Mouse (Mus musculus) heart, adult 11 months (tissue): ENCODE measurements around the gene Dennd4c.
"Not testable (repeated sequence)": the region's sequence is repeated elsewhere in the genome, so short reads cannot be mapped to it uniquely, and the experiment has no call there.

Experiments used
- DNase-seq: peaks from one replicate; pipeline ENCODE4 v3.0.0; 2022

Dennd4c gene

GRCm38 (mm10) chr4:86810604-86811003 lies 62.2 kb downstream of the Dennd4c start:
- peak; percentile 87 for DNase-seq

DNA sequence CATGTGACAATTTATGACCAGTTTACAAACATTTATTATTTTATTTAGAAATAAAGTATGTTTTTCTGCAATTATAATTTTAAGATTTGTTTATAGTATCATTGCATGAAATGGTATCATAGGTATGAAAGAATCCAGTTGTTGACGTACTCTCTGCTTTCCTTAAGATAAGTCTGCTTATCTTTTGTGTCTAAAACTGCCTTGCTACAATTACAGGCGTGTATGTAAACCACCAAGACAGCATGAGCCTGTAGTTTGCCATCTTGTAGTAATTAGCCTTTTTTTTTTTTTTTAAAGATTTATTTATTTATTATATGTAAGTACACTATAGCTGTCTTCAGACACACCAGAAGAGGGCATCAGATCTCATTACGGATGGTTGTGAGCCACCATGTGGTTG lies 66.5 kb downstream of the Dennd4c start:
- no peak for DNase-seq

DNA sequence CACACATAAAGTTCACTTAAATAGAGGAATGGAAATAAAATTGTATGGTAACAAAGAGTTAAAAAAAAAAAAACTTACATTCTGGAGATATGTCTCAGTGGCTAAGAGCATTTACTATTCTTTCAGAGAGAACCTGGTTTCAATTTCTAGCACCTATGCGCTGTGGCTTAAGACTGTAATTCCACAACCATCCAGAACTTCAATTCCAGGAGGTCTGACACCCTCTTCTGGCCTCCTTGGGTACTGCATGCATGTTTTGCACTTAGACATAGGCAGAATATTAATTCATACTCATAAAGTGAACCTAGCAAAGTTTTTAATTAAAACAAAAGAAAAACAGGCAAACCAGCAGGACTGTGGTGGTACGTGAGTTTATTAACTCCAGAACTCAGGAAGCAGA lies 74.8 kb downstream of the Dennd4c start:
- DNase-seq = no peak

GRCm38 (mm10) chr4:86825143-86825542 lies 76.8 kb downstream of the Dennd4c start:
- DNase-seq = no peak

GRCm38 (mm10) chr4:86831896-86832295 lies 83.5 kb downstream of the Dennd4c start:
- no peak for DNase-seq

GRCm38 (mm10) chr4:86841141-86841540 lies 92.8 kb downstream of the Dennd4c start:
- not testable (repeated sequence) for DNase-seq

- DNase-seq = peak; percentile 92
These were observed 97.0 kb downstream of the Dennd4c start for GRCm38 (mm10) chr4:86845384-86845783.

DNA sequence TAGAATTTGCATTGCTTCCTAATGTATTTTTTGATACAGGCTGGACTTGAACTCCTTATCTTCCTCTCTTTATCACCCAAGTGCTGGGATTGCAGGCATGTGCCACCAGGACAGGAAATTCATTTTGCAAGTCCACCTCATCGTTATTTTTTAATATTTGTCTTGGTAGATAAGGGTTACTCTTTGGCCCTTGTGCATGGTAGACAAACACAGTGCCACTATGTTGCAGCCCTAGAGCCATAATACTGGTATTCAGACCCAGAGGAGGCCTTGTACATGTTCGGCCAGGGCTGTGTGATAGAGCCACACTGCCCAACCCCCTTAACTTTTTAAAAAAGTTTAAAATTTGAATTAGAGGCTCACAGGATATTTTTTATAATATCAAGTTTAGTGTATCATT lies 98.9 kb downstream of the Dennd4c start:
- DNase-seq = no peak

GRCm38 (mm10) chr4:86851331-86851730 lies 103.0 kb downstream of the Dennd4c start:
- DNase-seq = no peak

- DNase-seq = no peak
These were observed 103.7 kb downstream of the Dennd4c start for GRCm38 (mm10) chr4:86852018-86852417.

GRCm38 (mm10) chr4:86852813-86853590 lies 104.6 kb downstream of the Dennd4c start:
- DNase-seq = no peak

DNA sequence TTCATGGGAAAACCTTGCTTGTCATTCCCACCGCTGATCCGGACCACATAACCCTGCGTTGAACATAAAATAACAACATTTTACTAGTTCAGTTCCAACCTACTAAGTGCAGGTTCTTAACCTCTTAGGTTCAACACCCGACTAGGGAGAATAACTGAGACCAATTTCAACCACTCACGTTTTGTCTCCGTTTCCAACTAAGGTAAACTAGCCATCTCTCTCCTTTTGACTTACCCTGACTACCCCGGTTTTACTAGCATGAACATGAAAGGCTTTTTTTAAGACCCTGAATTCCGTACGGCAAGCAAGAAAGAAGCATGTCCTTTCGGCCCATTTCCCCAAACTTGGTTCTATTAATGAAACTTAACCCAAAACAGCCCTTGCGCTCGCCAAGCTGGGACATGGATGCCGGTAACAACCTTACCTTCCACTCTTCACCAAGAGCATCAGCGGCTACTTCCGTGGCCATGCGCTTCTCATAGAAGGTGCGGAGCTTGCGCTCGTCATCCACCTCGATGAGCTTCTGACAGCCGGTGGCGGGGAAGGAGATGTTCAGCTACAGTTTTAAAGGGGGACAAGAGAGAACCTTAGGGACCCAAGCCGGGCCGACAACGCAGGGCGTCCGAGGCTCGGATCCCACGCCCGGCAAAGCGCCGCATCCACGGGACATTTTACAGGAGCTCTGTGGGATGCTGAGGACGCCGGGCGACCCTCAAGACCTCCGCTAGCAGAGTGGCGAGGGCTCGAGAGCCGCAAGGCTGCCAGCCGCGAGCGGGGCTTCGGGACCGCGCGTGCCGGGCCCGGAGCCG lies 108.2 kb downstream of the Dennd4c start:
- no peak for DNase-seq

DNA sequence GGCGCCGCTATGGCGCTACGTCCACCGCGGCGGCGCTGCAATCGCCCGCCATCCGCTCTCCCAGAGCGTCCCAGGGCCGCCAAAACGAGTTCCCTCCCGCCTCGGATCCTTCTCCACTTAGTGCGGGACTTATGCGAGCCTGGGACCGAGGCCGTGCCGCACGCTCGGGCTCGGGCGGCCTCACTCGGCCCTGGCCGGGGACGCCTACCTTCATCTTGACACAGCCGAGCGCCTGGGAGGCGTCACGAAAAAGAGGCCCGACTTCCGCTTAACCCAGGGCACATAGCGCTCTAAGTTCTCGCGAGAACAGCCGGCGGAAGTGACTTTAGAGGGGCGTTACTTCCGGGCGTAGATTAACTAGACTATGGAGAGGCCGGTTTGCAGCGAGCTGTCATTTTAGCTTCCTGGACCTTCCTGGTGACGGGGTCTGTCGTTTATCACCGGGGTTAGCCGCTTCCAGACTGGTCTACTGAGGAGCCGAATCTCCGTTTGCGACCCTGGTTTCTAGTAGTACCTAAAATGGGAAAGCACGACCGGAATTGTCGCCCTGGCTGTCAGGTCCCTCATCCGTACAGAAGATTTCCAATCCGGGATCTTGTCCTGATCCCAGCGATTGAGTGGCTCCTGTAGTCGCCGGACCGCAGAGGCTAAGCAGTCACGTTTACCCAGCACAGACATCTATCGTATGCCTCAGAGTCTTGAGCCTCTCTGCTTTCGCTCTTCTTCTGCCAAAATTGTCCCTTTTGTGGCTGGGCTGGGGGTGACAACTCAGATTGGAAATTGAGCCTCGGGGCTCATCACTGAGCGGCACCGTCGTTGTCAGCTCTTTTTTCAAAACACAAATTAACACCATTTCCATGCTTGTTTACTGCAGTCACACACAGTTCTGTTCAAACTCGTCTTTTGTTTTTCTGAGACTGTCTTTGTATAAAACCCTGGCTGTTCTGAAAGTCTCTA lies 109.0 kb downstream of the Dennd4c start, which contains the start of gene Rps6:
Gene Rps6, minus strand, starts transcription at position 300 of the 957 bp plus-strand sequence.
- peak; percentile 100 for DNase-seq

- DNase-seq = no peak
These were observed 109.7 kb downstream of the Dennd4c start for GRCm38 (mm10) chr4:86858070-86858440.

DNA sequence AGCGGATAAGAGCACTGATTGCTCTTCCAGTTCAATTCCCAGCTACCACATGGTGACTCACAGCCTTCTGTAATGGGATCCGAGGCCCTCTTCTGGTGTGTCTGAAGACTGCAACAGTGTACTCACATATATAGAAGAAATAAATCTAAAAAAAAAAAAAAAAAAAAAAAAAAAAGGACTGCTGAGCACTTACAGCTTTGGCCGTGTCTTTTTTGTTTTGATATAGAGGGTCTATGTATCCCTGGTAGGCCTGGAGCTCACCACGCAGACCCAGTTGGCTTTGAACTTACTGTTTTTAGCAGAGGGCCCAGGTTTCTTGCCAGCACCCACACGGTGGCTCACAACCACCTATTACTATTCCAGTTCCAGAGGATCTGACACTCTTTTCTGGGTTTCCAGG lies 115.7 kb downstream of the Dennd4c start:
- DNase-seq = peak; percentile 27

DNA sequence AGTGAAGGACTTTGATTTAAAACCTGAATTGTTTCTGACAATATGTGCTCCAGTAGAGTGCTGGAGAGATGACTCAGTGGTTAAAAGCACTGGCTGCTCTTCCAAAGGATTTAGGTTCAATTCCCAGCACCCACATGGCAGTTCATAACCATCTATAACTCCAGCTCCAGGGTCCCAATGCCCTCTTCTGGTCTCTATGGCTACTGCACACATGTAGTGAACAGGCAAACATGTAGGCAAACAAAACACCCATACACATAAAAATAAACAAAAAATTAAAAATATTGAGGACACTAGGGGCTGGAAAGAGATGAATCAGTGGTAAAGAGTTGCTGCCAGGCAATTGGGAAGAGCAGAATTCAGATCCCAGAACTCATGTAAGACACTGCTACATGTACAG lies 123.6 kb downstream of the Dennd4c start:
- DNase-seq = no peak

DNA sequence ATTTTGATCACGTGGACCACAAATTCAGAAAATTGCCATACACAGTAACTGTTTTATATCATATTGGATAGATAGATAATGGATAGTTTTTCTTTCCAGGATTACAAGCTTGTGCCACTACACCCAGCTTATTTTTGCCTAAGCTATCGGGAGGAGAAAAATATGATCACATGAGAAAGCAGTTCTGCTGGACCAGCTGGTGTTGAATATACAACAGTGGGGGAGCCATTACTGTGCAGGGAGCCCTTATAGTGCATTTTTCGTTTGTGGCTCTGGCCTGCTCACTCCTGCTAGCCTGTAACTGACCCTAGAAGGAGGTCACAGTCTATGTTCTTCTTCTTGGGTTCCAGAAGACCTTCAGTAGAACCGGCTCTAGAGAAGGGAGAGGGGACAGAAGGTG lies 124.7 kb downstream of the Dennd4c start:
- no peak for DNase-seq

- peak; percentile 100 for DNase-seq
These were observed 125.9 kb downstream of the Dennd4c start, which contains the start of gene Acer2 for GRCm38 (mm10) chr4:86874146-86874847. Acer2 (plus strand) TSS chr4:86874396.

- peak; percentile 92 for DNase-seq
These were observed 131.1 kb downstream of the Dennd4c start for GRCm38 (mm10) chr4:86879477-86879876.

- no peak for DNase-seq
These were observed 132.8 kb downstream of the Dennd4c start for GRCm38 (mm10) chr4:86881178-86881577.

DNA sequence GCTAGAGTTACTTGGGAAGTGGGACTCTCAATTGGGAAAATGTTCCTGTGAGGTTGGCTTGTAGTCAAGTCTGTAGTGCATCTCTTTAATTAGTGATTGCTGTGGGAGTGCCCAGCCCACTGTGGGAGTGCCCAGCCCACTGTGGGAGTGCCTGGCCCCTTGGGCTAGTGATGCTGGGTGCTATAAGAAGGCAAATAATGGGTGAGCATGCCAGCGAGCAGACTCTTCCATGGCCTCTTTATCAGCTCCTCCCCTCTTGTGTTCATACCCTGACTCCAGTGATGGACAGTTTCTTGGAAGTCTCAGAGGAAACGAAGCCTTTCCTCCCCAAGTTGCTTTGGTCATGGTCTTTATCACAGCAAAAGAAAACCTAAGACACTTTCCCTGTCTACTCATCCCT lies 134.1 kb downstream of the Dennd4c start:
- DNase-seq = peak; percentile 92

GRCm38 (mm10) chr4:86884945-86885344 lies 136.6 kb downstream of the Dennd4c start:
- DNase-seq = no peak
